Mouse (Mus musculus) E14TG2a.4 (cell line): ENCODE measurements around the gene Mbd5.

ENCODE experiments used
- H3K27me3 ChIP-seq: 2 replicates; pipeline ENCODE4 v1.6.1; 2014; ENCODE audit warnings: low read length, control low read depth; ENCODE audit not compliant: insufficient read depth
- H3K36me3 ChIP-seq: 2 replicates; pipeline ENCODE4 v1.6.1; 2014; ENCODE audit warnings: low read length, control low read depth; ENCODE audit not compliant: insufficient read depth
- H3K4me1 ChIP-seq: replicated peaks from 2 replicates; pipeline ENCODE4 v1.6.1; 2014; ENCODE audit warnings: low read depth, low read length, control low read depth
- H3K4me3 ChIP-seq: replicated peaks from 2 replicates; pipeline ENCODE4 v1.5.1; 2014; ENCODE audit warnings: mild to moderate bottlenecking, low read length
- H3K9me3 ChIP-seq: 2 replicates; pipeline ENCODE4 v1.6.1; 2014; ENCODE audit warnings: low read length, control low read depth
- CTCF ChIP-seq: conservative IDR thresholded peaks from 2 replicates; pipeline ENCODE4 v1.5.1; 2014; ENCODE audit warnings: low read length
- NANOG ChIP-seq: IDR thresholded peaks from 2 replicates; pipeline ENCODE4 v1.6.1; 2014; ENCODE audit warnings: borderline replicate concordance, low read length, mixed read lengths
- POU5F1 ChIP-seq: IDR thresholded peaks from 2 replicates; pipeline ENCODE4 v1.6.1; 2014; ENCODE audit warnings: low read length, borderline replicate concordance

The Mbd5 gene

GRCm38 (mm10) chr2:49364546-49364945 lies 415.2 kb downstream of the Mbd5 start:
- TF ChIP-seq NANOG (peak; percentile 6; the same call in 1 of the 2 replicates), POU5F1 (no peak)
- H3K36me3 ChIP-seq, result no peaks in the 10 kb centered on the region
- H3K4me1 ChIP-seq, result peaks cover 66% of the 10 kb centered on the region
- peak overlapping the region; percentile 55 for H3K4me3 ChIP-seq
- no peaks in the 10 kb centered on the region for H3K27me3 ChIP-seq
- H3K9me3 ChIP-seq, result no peaks in the 10 kb centered on the region

GRCm38 (mm10) chr2:49366878-49367545 lies 417.7 kb downstream of the Mbd5 start:
- H3K4me3 ChIP-seq, result 0 out of 2 replicates have a peak overlapping the region, but pooled peaks have one; percentile 17
- H3K9me3 ChIP-seq, result no peaks in the 10 kb centered on the region
- TF ChIP-seq NANOG (no peak), POU5F1 (no peak), CTCF (no peak)
- H3K36me3 ChIP-seq, result no peaks in the 10 kb centered on the region
- H3K4me1 ChIP-seq, result peaks cover 76% of the 10 kb centered on the region
- H3K27me3 ChIP-seq, result no peaks in the 10 kb centered on the region

- Histone ChIP-seq H3K36me3 (no peaks in the 10 kb centered on the region), H3K4me1 (peaks cover 79% of the 10 kb centered on the region), H3K27me3 (no peaks in the 10 kb centered on the region), H3K9me3 (no peaks in the 10 kb centered on the region), H3K4me3 (0 out of 2 replicates have a peak overlapping the region, but pooled peaks have one; percentile 17)
- TF ChIP-seq CTCF (no peak), NANOG (no peak), POU5F1 (no peak)
Observed at GRCm38 (mm10) chr2:49367546-49367917, 418.2 kb downstream of the Mbd5 start.

- TF ChIP-seq CTCF (no peak), NANOG (peak; percentile 71; the same call in 1 of the 2 replicates)
Observed at GRCm38 (mm10) chr2:49371632-49372031, 422.3 kb downstream of the Mbd5 start.

GRCm38 (mm10) chr2:49372586-49372985 lies 423.3 kb downstream of the Mbd5 start:
- no peaks in the 10 kb centered on the region for H3K36me3 ChIP-seq
- no peak overlapping the region for H3K4me3 ChIP-seq
- no peaks in the 10 kb centered on the region for H3K27me3 ChIP-seq
- H3K4me1 ChIP-seq, result peaks cover 66% of the 10 kb centered on the region
- no peaks in the 10 kb centered on the region for H3K9me3 ChIP-seq
- no peak for TF ChIP-seq CTCF
- no peak for TF ChIP-seq POU5F1
- no peak for TF ChIP-seq NANOG

More at GRCm38 (mm10) chr2:49371632-49372031, 422.3 kb downstream of the Mbd5 start:
- Histone ChIP-seq H3K4me3 (no peak overlapping the region), H3K27me3 (no peaks in the 10 kb centered on the region), H3K36me3 (no peaks in the 10 kb centered on the region), H3K9me3 (no peaks in the 10 kb centered on the region), H3K4me1 (peaks cover 75% of the 10 kb centered on the region)
